Mouse (Mus musculus): ENCODE measurements at regions not wholly inside any gene's neighbourhood (a gene's known extent, or its start where the extent isn't known, plus 50 kb on each side); places are given as distances from the start of the nearest gene placed in this dataset.

- no peak for ATAC-seq (replicated peaks; ENCODE audit: low read depth, poor library complexity, severe bottlenecking)
These were observed 305.6 kb downstream of the Irx1 start for GRCm38 (mm10) chr13:71657898-71658297.

- ATAC-seq (replicated peaks; ENCODE audit: low read depth, poor library complexity, severe bottlenecking), result no peak
These were observed 309.5 kb downstream of the Irx1 start for GRCm38 (mm10) chr13:71653939-71654467.

DNA sequence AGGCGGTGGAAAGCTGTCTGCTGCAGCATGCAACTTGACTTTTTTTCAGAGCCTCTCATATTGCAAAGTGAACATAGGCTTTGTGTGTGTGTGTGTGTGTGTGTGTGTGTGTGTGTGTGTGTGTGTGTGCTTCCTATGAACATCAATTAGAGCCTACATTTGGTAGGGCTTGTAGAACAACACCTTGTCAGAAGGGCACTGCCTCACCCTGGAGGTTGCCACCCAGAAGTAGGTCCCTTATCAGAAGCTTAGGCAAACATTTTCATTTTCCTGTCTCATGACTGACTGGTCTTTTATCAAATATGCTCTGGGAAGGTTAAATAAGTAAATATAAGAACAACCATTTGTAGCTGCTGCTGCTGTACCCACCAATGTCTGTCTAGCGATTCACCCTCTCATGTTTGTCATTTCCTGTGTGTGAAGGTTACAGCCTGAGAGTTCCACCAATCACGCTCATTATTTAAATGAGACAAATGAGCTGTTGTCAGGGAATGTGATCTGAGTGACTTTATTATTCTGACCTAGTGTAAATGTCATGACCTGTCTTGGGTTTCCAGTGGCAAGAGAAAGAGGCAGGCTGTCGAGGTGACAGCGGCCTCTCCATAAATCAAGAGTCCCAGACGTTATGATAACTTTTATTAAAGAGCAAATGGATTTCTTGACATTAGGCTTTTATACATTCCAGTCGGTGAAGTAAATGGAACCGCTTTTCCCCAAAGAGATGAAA, 310.1 kb downstream of the Irx1 start:
- no peak for ATAC-seq (replicated peaks; ENCODE audit: low read depth, poor library complexity, severe bottlenecking)

- ATAC-seq (replicated peaks; ENCODE audit: low read depth, poor library complexity, severe bottlenecking), result no peak
These were observed 313.6 kb downstream of the Irx1 start for GRCm38 (mm10) chr13:71649876-71650275.

DNA sequence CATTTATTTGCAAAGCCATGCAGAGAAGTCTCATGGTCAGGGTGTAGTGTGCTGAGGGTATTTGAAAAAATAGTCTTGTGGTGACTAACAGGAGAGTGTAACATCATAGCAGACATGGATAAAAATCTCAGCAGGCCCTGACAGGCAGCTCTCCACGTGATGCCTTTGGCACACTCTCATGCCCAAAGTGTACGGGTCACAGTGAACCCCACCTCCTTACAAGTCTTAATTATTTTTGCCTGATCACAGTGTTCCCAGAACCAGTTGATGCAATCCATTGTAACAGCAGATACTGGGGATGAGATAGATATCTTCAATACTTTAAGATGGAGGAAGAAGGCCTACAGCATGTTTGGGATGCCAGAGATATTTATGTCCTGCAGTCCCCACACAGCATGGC, 314.5 kb downstream of the Irx1 start:
- no peak for ATAC-seq (replicated peaks; ENCODE audit: low read depth, poor library complexity, severe bottlenecking)

DNA sequence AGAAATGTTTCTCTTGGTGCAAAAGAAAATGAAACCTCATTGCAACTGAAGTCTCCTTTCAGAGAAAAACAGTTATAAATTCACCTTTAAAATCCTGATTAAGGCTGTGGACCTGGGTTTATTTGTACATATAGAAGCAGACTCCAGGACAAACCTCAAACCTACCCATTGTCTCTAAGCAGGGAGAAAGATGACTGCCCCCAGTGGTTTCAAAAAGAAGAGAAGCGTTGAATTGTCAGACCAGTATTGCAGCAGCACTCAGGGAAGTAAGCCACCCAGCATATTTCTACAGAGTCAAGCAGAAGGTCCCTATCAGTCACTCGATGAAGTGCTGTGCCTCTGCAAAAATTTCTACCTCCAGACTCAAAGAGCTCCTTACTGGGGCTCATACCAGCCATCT, 332.1 kb downstream of the Irx1 start:
- no peak for ATAC-seq (replicated peaks; ENCODE audit: low read depth, poor library complexity, severe bottlenecking)

- no peak for ATAC-seq (replicated peaks; ENCODE audit: low read depth, poor library complexity, severe bottlenecking)
These were observed 346.3 kb downstream of the Irx1 start for GRCm38 (mm10) chr13:71617198-71617597.

DNA sequence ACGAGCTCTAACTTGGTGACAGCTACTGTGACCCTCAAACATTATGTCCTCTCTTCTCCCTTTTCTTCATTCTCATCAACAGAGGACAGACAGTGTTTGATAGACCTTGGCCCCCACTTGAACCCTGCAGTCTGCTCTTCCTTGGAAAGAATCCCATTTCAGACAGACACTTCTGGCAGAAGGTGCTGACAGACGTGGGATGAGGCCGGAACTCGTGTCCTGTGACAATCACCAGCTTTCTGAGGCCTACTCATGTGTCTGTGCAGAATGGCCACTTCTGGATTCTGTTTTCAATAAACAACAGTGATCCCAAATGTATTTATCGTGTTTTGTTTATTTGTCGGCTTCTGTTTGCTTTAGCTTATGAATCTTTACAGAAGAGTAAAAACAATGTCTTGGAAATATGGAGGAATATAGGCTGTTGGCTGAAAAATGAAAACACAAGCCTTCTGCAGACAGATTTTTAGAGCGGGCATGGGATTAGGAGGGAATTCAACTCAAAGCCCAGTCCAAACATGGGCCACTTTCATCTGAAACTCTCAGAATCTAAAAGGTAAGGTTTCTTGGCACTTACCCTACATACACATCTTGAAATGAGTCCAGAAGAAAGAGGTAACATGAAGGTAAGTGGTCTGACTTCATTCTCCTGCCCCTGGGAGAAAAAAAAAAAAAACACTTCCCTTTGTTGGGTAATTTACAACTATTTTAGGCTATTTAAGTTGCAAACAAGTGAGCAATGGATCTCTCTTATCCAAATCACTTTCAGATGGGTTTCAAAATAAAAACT, 350.9 kb downstream of the Irx1 start:
- ATAC-seq (replicated peaks; ENCODE audit: low read depth, poor library complexity, severe bottlenecking), result no peak

DNA sequence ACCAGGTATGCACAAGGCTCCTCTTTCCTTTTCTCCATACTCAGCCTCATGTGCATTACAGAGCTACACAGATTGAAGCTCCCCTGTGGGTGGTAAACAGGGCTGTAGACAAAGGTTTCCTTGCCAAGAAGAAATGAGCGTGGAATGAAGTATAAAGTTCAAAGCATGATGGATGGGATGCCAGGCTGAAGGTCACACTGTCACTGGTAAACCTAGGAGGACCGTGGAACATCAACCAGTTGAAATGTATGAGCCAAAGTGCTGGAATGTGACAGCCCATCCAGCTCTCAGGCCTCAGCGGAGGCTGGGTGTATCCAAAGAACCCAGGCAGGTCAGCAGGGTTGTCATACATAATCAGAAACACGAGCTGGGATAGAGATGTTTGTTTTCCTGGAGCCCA, 381.0 kb downstream of the Irx1 start:
- ATAC-seq (replicated peaks; ENCODE audit: low read depth, poor library complexity, severe bottlenecking), result no peak

GRCm38 (mm10) chr13:71565895-71566294, 397.6 kb downstream of the Irx1 start:
- no peak for ATAC-seq (replicated peaks; ENCODE audit: low read depth, poor library complexity, severe bottlenecking)

- ATAC-seq (replicated peaks; ENCODE audit: low read depth, poor library complexity, severe bottlenecking), result no peak
These were observed 398.1 kb downstream of the Irx1 start for GRCm38 (mm10) chr13:71565388-71565787.

DNA sequence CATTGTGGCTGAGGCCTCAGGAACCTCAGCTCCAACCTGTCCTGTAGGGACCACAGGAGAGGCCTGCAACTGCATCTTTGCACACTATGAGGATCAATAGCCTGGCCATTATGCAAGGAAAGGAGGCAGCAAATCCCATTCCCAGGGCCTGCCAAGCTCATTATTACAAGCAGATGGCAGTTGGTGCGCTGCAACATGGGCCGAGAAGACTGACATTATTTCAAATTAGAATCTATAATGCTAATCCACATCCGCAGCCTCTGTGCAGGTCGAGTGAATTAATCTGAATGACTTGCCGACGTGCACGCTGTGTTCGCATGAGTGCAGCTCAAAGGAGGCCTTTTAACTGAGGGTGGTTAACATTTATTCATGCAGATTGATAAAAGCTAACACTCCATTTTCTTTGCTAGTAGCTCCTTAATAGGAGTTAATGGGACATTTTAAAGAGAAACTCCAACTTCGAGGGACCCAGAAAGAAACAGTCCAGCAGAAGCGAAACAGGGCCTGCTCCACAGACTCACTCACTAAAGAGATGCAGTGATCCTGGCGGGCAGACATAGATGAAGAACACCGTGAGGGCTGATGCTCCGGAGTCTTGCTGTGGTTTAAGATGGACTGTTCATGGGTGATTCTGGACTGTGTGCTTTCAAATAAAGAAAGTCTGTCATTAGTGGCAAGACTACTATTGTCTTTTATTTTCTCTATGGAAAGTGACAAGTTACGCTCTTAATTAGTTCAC, 404.9 kb downstream of the Irx1 start:
- ATAC-seq (replicated peaks; ENCODE audit: low read depth, poor library complexity, severe bottlenecking), result no peak

- ATAC-seq (replicated peaks; ENCODE audit: low read depth, poor library complexity, severe bottlenecking), result no peak
These were observed 408.1 kb downstream of the Irx1 start for GRCm38 (mm10) chr13:71555471-71555870.

DNA sequence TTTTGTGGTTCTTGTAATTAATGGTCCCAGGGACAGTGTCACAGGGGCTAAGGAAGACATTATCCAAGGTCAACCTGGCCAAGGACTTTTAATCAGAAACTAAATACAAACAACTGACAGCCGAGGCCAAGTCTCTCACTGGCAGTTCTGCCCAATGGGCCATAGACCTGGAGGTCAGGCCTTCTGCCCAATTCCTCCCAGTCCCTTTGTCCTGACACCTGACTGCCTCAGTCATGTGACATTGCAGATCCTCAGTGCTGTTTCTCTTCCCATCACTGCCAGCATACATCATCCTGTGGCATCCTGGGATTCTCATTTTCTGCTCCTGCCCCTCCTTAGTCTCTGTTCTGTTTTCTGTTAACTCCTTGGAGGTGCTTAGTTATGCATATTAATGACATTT, 413.4 kb downstream of the Irx1 start:
- ATAC-seq (replicated peaks; ENCODE audit: low read depth, poor library complexity, severe bottlenecking), result no peak

- no peak for ATAC-seq (replicated peaks; ENCODE audit: low read depth, poor library complexity, severe bottlenecking)
These were observed 414.2 kb downstream of the Irx1 start for GRCm38 (mm10) chr13:71549206-71549831.

GRCm38 (mm10) chr13:71538226-71538625, 425.3 kb downstream of the Irx1 start:
- ATAC-seq (replicated peaks; ENCODE audit: low read depth, poor library complexity, severe bottlenecking), result no peak

- ATAC-seq (replicated peaks; ENCODE audit: low read depth, poor library complexity, severe bottlenecking), result no peak
These were observed 430.6 kb downstream of the Irx1 start for GRCm38 (mm10) chr13:71532796-71533351.

DNA sequence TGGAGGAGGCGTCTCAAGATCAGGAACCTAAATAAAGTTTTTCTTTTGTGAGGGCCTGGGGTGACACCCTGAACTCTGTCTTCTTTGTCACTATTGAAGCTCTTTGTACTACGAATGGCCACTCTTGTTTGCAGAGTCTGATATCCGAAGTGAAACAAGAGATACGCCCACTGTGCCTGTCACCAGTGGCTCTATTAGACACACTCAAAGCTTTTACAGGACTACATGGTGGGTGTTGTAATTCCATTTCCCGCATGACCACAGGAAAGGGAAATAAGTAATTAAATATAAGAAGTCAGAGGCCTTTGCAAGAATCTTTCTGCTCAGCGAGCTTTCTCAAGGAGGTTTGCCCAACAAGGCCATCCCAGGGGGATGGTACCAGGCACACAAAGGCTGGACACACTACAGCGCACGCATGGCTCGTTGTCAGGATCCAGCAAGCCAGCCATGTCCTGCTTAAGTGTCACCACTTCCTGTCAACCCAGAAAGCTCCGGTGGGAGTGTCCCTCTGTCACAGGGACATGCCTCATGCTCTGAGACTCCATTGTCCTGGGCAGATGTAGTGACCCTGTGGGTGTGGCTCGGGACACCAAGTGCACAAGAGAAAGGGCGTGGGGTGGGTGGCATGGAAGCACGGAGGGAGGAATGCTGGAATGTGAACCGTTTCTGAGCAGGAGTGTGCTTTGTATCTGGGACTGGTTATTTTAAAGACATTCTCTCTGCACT, 434.0 kb downstream of the Irx1 start:
- no peak for ATAC-seq (replicated peaks; ENCODE audit: low read depth, poor library complexity, severe bottlenecking)

DNA sequence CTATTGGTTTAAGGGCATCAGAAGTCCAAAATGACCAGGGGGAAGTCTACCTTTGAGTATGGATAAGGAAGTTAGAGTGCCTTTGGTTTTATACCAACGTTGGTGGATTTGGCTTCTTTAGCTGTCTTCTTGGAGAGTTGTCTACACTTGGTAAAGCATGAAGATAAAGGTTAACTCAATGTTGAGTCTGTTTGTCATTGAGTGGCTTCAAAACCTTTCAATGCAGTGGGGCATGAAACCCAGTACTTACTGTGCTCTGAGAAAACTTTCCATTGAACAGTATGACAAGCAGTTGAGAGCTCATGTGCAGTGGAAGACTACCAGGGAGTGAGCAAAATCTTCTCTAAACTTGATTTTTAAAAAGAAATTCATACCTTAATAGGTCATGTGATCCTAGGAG, 445.7 kb downstream of the Irx1 start:
- no peak for ATAC-seq (replicated peaks; ENCODE audit: low read depth, poor library complexity, severe bottlenecking)

Data from common myeloid progenitor, adult 5-6 weeks (primary cell).